Mouse (Mus musculus) cerebellum, adult 11-12 months (tissue): ENCODE results near the gene Jak1.

Experiments
- DNase-seq: peaks from one replicate; pipeline ENCODE4 v3.0.0; 2022

The Jak1 gene

GRCm38 (mm10) chr4:101143901-101144300 is 121.2 kb downstream of the Jak1 start:
- no peak for DNase-seq

DNA sequence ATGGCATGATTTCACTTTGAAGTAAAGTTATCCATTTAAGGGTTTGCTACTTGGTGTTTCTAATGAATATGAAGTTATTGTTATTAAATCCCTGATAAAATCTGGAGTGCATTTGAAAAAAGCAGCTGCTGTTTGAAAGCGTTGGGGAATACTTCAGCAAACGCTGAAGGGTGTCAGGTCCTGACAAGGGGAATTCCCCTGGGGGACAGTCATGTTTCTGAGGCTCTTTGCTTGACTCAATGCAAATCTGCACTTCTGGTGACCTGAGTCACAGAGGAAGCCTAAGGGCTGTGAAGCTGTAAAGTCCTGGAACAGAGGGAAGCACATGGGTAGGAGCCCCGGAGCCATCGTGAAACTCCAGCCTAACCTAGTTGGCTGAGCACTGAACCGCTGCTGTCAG is 123.3 kb downstream of the Jak1 start:
- DNase-seq: no peak

GRCm38 (mm10) chr4:101137975-101138374 is 127.1 kb downstream of the Jak1 start:
- DNase-seq: no peak

DNA sequence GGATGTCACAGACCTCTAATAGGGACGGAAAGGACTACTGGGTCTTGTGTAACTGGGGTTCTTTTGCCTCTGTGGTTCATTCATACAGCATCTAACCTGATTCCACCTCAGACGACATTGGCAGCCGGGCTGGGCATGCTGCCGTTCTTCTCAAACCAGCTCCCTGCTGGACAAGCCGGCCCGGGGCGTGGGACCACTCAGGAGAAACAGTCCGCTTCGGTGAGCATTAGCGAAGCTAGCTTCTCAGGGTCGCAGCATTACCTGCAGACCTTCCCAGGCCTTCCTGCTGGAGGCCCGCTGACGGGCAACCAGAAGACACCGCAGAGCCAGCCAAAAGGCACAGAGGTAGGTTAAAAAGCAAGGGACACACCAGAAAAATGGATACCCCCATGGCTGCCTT is 129.2 kb downstream of the Jak1 start:
- no peak for DNase-seq

- DNase-seq: no peak
Measured at GRCm38 (mm10) chr4:101135013-101135412, 130.1 kb downstream of the Jak1 start.

GRCm38 (mm10) chr4:101121002-101121401 is 144.1 kb downstream of the Jak1 start:
- no peak for DNase-seq

DNA sequence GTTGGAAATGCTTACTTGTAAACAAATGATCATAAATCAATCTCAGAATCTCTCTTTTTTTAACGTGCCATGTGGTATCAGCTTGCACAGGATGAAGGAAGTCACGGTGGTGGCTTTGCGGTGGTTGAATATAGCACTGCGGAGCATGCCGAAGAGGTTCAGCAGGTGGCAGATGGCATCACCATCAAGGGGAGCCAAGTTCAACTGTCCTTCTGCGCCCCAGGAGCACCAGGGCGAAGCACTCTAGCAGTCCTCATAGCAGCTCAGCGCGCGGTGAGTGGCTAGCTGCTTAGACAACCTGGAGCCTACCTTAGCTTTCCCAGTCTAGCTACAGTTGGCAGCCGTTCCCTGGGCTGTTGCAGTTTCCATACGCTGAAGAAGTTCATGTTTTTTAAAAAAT is 158.0 kb downstream of the Jak1 start:
- DNase-seq: peak; percentile 7
